Mouse (Mus musculus): ENCODE measurements around the gene Pfkfb4. TPM values are rescaled to one million over a fixed set of nuclear protein-coding genes. Genes with fewer than 3 reads are reported as not detected.

Gene Pfkfb4
- total RNA-seq, 1 experiment from 2014 or later = 70.1 TPM

DNA sequence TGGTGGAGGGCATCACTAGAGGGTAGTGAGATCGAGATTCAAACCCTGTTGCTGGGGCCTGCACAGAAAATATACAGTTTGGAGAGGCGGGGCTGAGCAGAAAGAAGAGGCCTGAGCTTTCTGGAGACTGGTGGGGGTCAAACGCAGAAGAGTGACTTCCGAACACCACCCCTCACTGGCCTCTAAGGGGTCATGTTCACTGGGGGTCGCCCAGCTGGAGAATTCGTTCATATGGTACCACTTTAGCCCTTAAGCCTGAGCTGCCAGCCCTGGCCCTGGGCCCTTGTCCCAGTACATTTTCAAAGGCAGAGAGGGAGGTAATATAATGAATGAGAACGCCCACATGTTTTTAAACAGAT is 1.1 kb upstream of the Pfkfb4 start:
- ATAC-seq (replicated peaks; ENCODE audit: insufficient number of reproducible peaks, low FRiP score, low TSS enrichment, poor library complexity, severe bottlenecking) = no peak

DNA sequence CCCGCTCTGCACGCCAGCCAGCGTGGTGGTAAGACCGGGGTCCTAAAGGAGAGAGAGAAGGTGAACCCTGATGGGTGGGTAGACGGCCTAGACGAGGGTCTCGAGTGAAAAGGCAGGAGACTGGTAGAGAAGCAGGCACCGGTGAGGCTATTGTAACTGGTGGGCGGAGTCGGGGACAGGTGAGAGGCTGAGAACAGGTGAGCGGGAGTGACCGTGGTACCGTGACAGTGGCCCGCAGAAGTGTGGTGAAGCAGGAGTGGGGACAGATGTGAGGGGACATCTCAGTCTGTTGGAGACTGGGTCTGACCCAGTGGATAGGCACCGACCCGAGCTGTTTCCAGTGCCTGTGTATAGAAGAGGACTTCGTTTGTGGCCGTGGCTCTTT is 499 bp downstream of the Pfkfb4 start:
- no peak; the same call in 1 of the 2 replicates for ATAC-seq (replicated peaks; ENCODE audit: insufficient number of reproducible peaks, low FRiP score, low TSS enrichment, poor library complexity, severe bottlenecking)

DNA sequence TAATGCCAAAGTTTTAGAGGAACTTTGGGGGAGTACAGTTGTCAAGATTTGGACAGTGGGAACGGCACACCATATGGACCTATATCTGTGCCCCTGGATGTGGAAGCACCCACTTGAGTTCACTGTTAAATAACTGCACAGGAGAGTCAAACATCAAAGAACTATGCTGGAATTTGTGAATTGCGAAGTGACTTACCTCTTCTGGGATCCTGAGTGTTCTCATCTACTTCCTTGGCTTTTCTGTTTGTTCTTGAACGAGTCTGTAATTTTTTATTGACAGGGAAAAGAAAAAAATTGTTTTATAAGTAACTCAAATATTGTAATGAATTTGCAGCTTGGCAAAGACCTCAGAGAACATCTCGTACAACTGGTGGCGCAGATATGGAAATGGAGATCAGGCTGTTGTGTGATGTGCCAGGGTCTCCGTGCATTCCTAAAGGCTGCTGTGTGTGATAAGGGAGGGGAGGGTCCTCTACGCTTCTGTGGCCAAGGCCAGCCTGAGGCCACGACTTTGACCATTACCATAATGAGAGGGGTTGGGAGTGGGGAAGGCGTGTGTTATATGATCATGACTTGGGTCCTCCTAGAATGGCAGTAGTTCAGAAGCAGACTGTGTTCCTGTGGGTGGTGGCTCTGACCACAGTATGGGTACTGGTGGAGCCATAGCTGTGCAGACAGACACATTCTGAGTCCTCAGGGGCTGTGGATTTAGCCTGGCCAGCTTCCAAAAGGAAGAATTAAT is 1.2 kb downstream of the Pfkfb4 start:
- no peak for ATAC-seq (replicated peaks; ENCODE audit: insufficient number of reproducible peaks, low FRiP score, low TSS enrichment, poor library complexity, severe bottlenecking)

DNA sequence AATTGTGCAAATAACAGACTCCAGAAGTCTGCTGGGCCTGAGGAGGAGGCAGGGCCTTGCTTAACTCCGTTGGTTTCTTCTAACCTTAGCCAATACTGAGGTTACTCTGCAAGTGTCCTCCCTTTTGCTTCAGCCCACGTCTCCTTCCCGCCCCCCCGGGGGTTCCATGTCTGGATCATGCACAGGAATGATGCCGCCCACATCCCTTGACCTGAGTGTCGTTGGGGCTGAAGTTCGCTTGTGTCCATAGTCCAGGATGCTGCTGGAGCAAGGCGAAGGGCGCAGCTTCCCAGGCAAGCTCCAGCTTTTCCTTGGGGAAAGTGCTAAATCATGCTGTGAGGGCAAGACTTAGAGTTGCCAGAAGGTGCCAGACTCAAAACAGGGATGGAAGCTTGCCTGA is 4.8 kb downstream of the Pfkfb4 start:
- ATAC-seq (replicated peaks; ENCODE audit: insufficient number of reproducible peaks, low FRiP score, low TSS enrichment, poor library complexity, severe bottlenecking) = no peak

DNA sequence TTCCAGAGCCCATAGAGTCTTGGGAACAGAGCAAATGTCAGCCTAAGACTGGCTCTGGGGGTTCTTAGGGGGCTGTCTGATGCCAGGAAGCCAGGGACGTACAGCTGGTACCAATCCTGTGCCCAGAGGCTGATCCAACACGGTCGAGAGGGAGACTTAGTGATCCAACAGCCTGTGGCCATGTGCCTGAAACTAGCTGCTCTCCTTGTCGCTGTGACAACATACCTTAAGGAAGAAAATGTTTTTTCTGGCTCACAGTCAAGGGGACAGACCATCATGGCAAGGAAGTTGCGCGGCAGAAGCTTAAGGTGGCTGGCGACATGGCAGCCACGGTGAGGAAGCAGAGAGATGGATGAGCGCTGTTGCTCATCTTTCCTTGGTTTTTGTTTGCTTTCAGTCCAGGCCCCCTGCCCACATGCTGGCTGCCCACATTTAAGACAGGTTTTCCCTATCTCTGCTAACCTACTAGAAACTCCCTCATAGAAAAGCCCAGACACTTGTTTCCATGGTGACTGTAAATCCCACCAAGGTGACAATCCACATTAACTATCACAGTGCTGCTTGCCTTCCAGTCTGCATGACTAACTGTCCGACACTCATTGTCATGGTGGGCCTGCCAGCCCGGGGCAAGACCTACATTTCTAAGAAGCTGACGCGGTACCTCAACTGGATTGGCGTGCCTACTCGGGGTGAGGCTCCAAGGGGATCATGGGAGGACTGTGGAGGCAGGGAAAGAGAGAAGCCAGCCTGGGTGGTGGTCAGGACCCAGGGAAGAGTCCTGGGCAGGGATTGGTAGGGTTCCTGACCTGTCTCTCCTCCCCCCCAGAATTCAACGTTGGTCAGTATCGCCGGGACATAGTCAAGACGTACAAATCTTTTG is 6.9 kb downstream of the Pfkfb4 start:
- ATAC-seq (replicated peaks; ENCODE audit: insufficient number of reproducible peaks, low FRiP score, low TSS enrichment, poor library complexity, severe bottlenecking) = peak; percentile 24

DNA sequence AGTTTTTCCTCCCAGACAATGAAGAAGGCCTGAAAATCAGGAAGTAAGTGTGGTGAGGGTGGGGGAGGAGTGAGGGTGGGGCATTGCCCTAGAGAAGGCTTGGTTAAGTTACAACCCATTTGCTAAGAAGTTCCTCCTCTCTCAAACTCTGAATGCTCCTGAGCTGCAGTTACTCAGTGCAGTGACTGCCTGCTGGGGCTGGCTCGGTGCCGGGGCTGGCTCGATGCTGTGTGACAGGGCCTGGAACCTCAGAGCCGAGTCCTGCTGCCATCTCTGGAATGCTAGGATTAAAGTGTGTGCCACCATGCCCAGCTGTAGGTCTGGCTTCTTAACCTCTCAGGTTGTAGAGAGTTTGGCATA is 7.6 kb downstream of the Pfkfb4 start:
- peak; percentile 46 for ATAC-seq (replicated peaks; ENCODE audit: insufficient number of reproducible peaks, low FRiP score, low TSS enrichment, poor library complexity, severe bottlenecking)

DNA sequence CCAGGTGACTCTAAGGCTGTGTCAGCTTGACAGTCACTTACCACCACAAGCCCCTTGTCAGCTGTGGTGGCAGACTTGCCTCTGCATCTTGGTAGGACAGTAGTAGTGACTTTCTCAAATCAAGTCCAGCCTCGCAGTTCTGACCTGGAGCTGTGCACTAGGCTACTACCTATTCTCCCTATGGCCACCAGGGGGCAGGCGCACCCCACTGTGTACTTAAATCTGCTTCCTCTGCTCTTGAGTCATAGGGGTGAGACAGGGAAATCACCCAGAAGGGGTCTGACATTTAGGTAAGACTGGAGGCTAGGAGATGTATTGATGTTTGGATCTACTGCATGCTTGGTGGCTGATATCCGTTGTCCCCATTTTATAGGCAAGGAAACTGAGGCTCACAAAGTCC is 9.1 kb downstream of the Pfkfb4 start:
- ATAC-seq (replicated peaks; ENCODE audit: insufficient number of reproducible peaks, low FRiP score, low TSS enrichment, poor library complexity, severe bottlenecking) = peak; percentile 68

DNA sequence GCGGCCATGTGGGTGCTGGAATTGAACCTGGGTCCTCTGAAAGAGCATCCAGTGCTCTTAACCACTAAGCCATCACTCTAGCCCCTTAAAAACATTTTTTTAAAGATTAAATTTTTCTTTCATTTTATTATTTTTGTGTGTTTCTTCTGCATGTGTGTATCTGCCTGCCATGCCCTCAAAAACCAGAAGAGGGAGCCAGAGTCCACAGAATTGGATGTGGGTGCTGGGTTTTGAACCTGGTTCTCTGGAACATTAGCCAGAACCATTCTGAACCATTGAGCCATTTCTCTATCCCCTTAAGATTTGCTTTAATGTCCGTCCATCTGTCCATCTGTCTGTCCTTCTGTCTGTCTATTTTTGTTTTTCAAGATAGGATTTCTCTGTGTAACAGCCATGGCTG is 11.6 kb downstream of the Pfkfb4 start:
- no peak for ATAC-seq (replicated peaks; ENCODE audit: insufficient number of reproducible peaks, low FRiP score, low TSS enrichment, poor library complexity, severe bottlenecking)

DNA sequence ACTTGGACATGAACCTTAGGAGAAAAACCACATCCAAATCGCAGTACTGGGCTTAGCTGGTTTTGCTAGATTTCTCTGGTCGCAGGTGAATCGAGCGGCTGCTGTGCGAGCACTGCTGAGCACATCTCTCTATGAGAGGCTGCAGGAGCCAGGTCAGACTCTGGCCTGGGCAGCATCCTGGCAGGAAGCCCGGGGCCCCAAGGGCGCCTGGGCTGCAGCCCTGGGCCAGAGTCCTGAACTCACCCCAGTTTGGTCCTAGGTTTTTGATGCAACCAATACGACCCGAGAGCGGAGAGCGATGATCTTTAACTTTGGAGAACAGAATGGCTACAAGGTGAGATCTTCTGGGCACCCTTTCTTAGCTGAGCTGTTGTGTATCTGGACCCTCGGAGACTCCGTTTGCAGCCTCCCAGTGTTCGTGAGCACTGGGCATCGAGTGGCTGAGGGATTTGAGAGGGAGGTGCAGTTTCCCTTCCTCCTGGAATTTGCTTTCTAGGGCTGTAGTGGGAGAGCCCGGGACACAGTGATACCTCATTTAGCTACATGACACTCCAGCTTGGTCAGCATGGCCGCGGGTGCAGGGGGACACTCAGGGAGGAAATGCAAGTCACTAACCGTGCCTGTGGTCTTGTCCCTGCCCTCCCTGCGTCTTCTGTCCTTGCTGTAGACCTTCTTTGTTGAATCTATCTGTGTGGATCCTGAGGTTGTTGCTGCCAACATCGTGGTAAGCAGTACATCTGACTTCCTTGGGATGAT is 15.6 kb downstream of the Pfkfb4 start:
- no peak for ATAC-seq (replicated peaks; ENCODE audit: insufficient number of reproducible peaks, low FRiP score, low TSS enrichment, poor library complexity, severe bottlenecking)

DNA sequence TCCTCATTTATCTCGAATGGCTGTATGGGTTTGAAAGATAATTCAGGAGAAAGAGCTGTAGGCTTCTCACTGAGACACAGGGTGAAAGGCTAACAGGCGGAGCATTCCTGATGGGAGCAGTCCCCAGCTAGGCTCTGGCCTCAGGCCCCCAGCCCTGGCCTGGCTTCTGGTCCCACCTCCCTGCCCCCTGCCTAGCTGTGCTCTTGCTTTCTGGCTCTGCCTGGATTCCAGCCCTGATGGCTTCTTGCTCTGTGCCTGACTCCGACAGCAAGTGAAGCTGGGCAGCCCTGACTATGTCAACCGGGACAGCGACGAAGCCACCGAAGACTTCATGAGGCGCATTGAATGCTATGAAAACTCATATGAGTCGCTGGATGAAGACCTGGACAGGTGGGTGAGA is 16.5 kb downstream of the Pfkfb4 start:
- no peak for ATAC-seq (replicated peaks; ENCODE audit: insufficient number of reproducible peaks, low FRiP score, low TSS enrichment, poor library complexity, severe bottlenecking)

DNA sequence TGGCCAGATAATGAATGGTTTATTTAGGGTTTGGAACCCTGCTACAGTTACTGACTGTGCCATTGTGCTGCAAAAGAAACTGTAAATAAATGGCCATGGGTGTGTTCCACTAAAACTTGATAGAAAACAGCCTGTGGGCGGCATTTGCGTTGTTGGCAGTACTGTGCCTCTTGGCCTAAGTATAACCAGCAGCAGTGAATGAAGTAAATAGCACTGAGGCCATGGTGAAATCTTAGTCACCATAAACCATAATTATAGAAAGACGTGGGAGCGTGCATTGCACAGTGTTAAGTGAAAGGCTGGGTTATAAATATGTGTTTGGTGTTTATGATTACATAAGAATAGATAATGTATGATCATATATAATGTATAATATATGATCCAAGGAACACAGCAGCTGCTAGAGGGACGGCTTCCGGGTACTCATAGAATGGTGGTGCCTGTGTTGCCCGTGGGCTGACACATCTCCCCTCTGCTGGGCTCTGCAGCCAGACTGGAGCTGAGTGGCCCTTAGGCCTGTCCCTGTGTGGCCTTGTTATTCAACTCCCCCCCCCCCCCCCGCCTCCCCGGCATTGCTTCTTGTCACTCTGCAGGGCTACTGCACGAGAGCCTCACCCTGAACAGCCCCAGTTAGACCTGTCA is 17.5 kb downstream of the Pfkfb4 start:
- ATAC-seq (replicated peaks; ENCODE audit: insufficient number of reproducible peaks, low FRiP score, low TSS enrichment, poor library complexity, severe bottlenecking) = no peak

DNA sequence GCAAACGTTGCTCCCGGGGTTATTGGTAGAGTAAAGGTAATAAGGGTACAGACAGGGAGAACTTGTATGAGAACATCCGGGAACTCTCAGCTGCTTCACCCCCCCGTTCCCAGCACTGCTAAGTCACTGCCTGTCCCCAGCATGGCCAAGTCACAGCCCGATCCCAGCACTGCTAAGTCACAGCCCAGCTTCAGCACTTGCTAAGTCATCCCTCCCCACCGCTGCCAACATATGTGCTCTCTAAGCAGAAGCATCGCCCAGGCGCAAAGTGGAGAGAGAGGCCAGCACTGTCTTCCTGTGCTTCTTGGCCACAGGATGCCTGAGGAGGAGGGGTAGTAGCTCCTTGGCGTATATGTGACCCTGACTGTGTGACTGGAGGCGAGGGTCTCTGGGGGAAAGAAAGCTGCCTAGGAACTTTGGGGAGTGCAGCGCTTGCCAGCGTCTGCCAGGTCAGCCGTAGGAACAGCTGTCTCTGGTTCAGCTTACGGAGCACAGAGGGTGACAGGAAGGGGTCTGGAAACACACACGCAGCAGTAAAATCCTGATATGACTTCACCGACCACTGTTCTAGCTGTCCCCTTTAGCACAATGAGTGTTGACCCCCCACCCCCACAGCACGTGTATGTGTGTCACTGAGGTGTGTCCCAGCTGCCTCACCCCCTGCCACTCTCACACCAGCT is 18.2 kb downstream of the Pfkfb4 start:
- peak; percentile 80 for ATAC-seq (replicated peaks; ENCODE audit: insufficient number of reproducible peaks, low FRiP score, low TSS enrichment, poor library complexity, severe bottlenecking)

DNA sequence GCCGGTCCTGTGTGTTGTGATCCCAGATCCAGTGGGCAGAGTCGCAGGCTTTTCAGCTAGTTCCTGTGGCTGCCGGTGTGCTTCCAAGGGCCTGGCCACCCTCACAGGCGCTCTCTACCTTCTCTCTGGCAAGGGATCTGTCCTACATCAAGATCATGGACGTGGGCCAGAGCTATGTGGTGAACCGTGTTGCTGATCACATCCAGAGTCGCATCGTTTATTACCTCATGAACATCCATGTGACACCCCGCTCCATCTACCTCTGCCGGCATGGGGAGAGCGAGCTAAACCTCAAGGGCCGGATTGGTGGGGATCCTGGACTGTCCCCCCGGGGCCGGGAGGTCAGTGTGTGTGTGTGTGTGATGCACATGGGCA is 18.7 kb downstream of the Pfkfb4 start:
- no peak for ATAC-seq (replicated peaks; ENCODE audit: insufficient number of reproducible peaks, low FRiP score, low TSS enrichment, poor library complexity, severe bottlenecking)

DNA sequence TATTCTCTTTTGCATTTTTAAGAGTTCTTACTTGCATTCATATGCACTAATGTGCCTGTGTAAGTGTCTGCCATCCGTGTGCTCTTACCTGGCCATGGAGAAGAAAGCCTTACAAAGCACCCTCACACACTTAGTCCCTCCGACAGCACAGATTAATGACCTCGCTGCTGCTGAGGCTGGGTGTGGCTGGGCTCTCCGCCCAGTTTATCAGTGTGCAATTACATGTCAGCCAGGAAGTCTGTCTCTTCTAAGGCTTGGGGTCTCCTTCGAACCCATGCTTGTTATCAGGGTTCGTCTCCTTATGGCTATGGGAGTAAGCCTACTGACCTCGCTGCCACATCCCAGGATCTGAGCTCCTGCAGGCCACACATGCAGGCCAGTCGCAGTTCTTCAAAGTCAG is 23.8 kb downstream of the Pfkfb4 start:
- ATAC-seq (replicated peaks; ENCODE audit: insufficient number of reproducible peaks, low FRiP score, low TSS enrichment, poor library complexity, severe bottlenecking) = no peak

DNA sequence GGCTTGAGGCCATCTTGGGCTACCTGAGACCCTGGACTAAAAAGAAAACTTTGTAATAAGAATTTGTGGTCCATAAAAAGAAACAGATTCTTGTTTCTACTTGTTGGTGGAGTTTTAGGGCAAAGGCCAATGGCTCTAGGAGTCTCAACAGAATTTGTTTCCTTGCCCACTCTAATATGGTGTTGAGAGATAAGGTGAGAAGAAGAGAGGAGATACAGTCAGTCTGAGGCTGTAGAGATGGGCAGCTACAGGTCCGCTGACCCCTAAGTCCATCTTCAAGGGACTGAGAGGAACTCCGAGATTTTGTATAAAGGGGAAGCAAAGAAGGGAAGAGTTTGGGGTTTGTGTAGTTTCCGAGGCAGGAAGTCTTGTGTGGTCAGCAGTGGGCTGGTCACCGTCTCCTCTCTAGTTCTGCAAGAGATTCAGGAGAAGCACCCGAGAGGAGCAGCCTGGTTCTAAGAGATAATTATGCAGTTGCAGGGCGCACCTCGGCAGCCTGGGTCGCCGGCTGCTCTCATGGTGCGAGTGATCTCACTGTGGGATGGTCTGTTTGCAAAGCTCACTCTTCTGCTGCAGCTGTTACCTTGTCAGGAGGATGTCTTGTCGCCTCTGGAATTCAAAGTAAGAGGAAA is 25.5 kb downstream of the Pfkfb4 start:
- ATAC-seq (replicated peaks; ENCODE audit: insufficient number of reproducible peaks, low FRiP score, low TSS enrichment, poor library complexity, severe bottlenecking) = peak; percentile 75

DNA sequence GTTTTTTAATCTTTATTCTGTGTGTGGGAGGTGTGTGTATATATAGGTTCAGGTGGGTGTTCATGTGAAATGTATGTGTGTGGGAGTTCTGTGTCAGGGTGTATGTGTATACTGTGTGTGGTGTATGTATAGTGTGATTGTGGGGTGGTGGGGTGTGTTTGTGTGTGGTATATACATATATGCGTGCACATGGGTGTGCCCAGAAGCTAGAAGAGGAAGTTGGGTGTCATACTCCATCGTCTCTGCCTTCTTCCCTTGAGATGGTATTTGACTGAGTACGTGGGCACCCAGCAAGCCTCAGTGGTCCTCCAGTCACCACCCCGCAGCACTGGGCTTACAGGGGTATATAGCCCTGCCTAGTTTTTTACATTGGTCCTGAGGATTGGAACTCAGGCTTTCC is 29.9 kb downstream of the Pfkfb4 start:
- peak; percentile 82 for ATAC-seq (replicated peaks; ENCODE audit: insufficient number of reproducible peaks, low FRiP score, low TSS enrichment, poor library complexity, severe bottlenecking)

DNA sequence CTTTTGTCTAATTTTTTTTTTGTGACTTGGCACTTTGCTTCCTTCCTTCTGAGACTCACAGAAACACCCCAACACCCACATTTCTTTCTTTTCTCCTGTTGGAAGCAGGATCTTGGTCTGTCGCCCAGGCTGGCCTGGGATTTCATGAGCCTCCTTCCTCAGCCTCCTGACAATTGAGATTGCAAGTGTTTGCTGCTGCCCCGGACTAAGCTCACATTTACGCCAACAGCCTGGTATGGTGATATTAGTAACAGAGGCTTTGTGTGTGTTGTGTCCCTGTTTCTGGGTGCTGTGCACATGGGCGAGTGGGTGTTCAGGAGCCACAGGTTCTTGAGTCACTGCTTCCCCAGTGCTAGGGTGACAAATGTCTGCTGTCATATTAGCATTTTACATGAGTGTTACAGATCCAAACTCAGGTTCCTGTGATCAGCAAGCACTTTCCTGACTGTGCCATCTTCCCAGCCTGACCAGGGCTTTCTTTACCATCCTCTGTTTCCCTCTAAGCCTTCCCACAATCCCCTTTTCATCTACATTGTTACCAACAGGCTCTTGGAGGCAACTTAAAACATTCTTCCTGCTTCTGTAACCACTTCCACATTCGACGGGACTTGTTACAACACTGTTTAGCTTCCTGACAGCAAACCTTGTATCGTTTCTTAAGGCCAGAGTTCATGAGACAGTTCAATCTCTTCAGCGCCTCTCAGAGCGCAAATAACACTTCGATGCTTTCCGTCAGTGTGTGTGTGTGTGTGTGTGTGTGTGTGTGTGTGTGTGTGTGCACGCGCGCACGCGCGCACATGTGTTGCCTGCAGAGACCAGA is 31.5 kb downstream of the Pfkfb4 start:
- peak; percentile 80 for ATAC-seq (replicated peaks; ENCODE audit: insufficient number of reproducible peaks, low FRiP score, low TSS enrichment, poor library complexity, severe bottlenecking)

Measured in monocyte, adult 5-6 weeks (primary cell).